Mouse (Mus musculus): Measurements from ENCODE around the gene Tmem43. TPM values are rescaled to one million over a fixed set of nuclear protein-coding genes. Genes with fewer than 3 reads are reported as not detected.

Gene Tmem43
- total and polyA plus RNA-seq, 2 experiments from 2014 or later: 59.4 to 83.4 TPM

- WGBS: 73% methylated on average over 5 of the region's 5 CpGs
- no peak for TF ChIP-seq CTCF (IDR thresholded peaks at IDR 0.05; ENCODE audit: low read depth)
- ATAC-seq: no peak
Measured at GRCm38 (mm10) chr6:91533359-91533758, 59.9 kb downstream of the Tmem43 start.

GRCm38 (mm10) chr6:91533771-91534170, 60.3 kb downstream of the Tmem43 start:
- Histone ChIP-seq H3K4me2 (ENCODE audit: low read depth) (no peak overlapping the region), H3K36me3 (ENCODE audit: insufficient read depth) (no peaks in the 10 kb centered on the region), H3K9ac (no peak overlapping the region), H3K4me3 (ENCODE audit: low read depth, low read length) (no peak overlapping the region), H3K4me1 (ENCODE audit: insufficient read depth) (no peaks in the 10 kb centered on the region), H3K27ac (ENCODE audit: low read depth, low read length) (no peak overlapping the region), H3K9me3 (ENCODE audit: low read length) (no peaks in the 10 kb centered on the region), H3K27me3 (ENCODE audit: insufficient read depth, low read length) (no peaks in the 10 kb centered on the region)
- WGBS: 61% methylated on average over 2 of the region's 2 CpGs
- no peak for TF ChIP-seq CTCF (IDR thresholded peaks at IDR 0.05; ENCODE audit: low read depth)
- ATAC-seq (no peak), DNase-seq (no peak)

More at GRCm38 (mm10) chr6:91533359-91533758, 59.9 kb downstream of the Tmem43 start:
- H3K27me3 ChIP-seq (ENCODE audit: insufficient read depth, low read length): no peaks in the 10 kb centered on the region
- H3K4me1 ChIP-seq (ENCODE audit: insufficient read depth): no peaks in the 10 kb centered on the region
- H3K27ac ChIP-seq (ENCODE audit: low read depth, low read length): no peak overlapping the region
- H3K36me3 ChIP-seq (ENCODE audit: insufficient read depth): peaks cover 2% of the 10 kb centered on the region; the same call in 1 of the 2 replicates
- no peak for DNase-seq
- H3K9ac ChIP-seq: no peak overlapping the region
- H3K4me2 ChIP-seq (ENCODE audit: low read depth): no peak overlapping the region
- H3K9me3 ChIP-seq (ENCODE audit: low read length): no peaks in the 10 kb centered on the region
- no peak overlapping the region for H3K4me3 ChIP-seq (ENCODE audit: low read depth, low read length)

- WGBS: 84% methylated on average over 4 of the region's 4 CpGs
- no peak overlapping the region for H3K4me3 ChIP-seq (ENCODE audit: low read depth, low read length)
- no peaks in the 10 kb centered on the region for H3K36me3 ChIP-seq (ENCODE audit: insufficient read depth)
- H3K4me1 ChIP-seq (ENCODE audit: insufficient read depth): no peaks in the 10 kb centered on the region
- no peaks in the 10 kb centered on the region for H3K9me3 ChIP-seq (ENCODE audit: low read length)
- no peak overlapping the region for H3K27ac ChIP-seq (ENCODE audit: low read depth, low read length)
- no peaks in the 10 kb centered on the region for H3K27me3 ChIP-seq (ENCODE audit: insufficient read depth, low read length)
- no peak overlapping the region for H3K9ac ChIP-seq
- ATAC-seq (no peak), DNase-seq (no peak)
- H3K4me2 ChIP-seq (ENCODE audit: low read depth): no peak overlapping the region
- no peak for TF ChIP-seq CTCF (IDR thresholded peaks at IDR 0.05; ENCODE audit: low read depth)
Measured at GRCm38 (mm10) chr6:91534268-91534667, 60.8 kb downstream of the Tmem43 start.

- TF ChIP-seq CTCF (IDR thresholded peaks at IDR 0.05; ENCODE audit: low read depth): no peak
- Histone ChIP-seq H3K27ac (ENCODE audit: low read depth, low read length) (no peak overlapping the region), H3K4me2 (ENCODE audit: low read depth) (no peak overlapping the region), H3K27me3 (ENCODE audit: insufficient read depth, low read length) (no peaks in the 10 kb centered on the region), H3K9ac (no peak overlapping the region), H3K4me3 (ENCODE audit: low read depth, low read length) (no peak overlapping the region), H3K4me1 (ENCODE audit: insufficient read depth) (no peaks in the 10 kb centered on the region), H3K36me3 (ENCODE audit: insufficient read depth) (no peaks in the 10 kb centered on the region), H3K9me3 (ENCODE audit: low read length) (no peaks in the 10 kb centered on the region)
- WGBS: 44% methylated on average over 3 of the region's 3 CpGs
- no peak for DNase-seq
- no peak for ATAC-seq
Measured at GRCm38 (mm10) chr6:91535231-91535630, 61.7 kb downstream of the Tmem43 start.

- H3K4me3 ChIP-seq (ENCODE audit: low read depth, low read length): no peak overlapping the region
- no peaks in the 10 kb centered on the region for H3K27me3 ChIP-seq (ENCODE audit: insufficient read depth, low read length)
- no peak for ATAC-seq
- WGBS: 90% methylated on average over 11 of the region's 11 CpGs
- no peak overlapping the region for H3K9ac ChIP-seq
- no peak for TF ChIP-seq CTCF (IDR thresholded peaks at IDR 0.05; ENCODE audit: low read depth)
- H3K27ac ChIP-seq (ENCODE audit: low read depth, low read length): no peak overlapping the region
- no peak for DNase-seq
- no peaks in the 10 kb centered on the region for H3K4me1 ChIP-seq (ENCODE audit: insufficient read depth)
- H3K9me3 ChIP-seq (ENCODE audit: low read length): no peaks in the 10 kb centered on the region
- no peak overlapping the region for H3K4me2 ChIP-seq (ENCODE audit: low read depth)
- no peaks in the 10 kb centered on the region for H3K36me3 ChIP-seq (ENCODE audit: insufficient read depth)
Measured at GRCm38 (mm10) chr6:91536047-91536765, 62.7 kb downstream of the Tmem43 start.

Other genes starting within 250 kb of the Tmem43 start
- 18.7 and 20.5 TPM in 2 replicates for gene Wnt7a, start 62.3 kb upstream of the Tmem43 start, total RNA-seq (2014; rRNA removed)
- gene Wnt7a, start 62.3 kb upstream of the Tmem43 start, polyA plus RNA-seq (2015; fragmentation: Nextera tagmentation; extraction: Ambion mirVana): 13.6 and 14.1 TPM in 2 replicates
- 26.6 and 28.4 TPM in 2 replicates for gene Chchd4, start 157 bp upstream of the Tmem43 start, total RNA-seq (2014; rRNA removed)
- 34.8 and 36.9 TPM in 2 replicates for gene Chchd4, start 157 bp upstream of the Tmem43 start, polyA plus RNA-seq (2015; fragmentation: Nextera tagmentation; extraction: Ambion mirVana)
- gene Xpc, start 42.2 kb downstream of the Tmem43 start, total RNA-seq (2014; rRNA removed): 20.4 and 39.0 TPM in 2 replicates
- gene Xpc, start 42.2 kb downstream of the Tmem43 start, polyA plus RNA-seq (2015; fragmentation: Nextera tagmentation; extraction: Ambion mirVana): 12.9 and 15.0 TPM in 2 replicates
- 53.1 and 70.2 TPM in 2 replicates for gene Lsm3, start 42.2 kb downstream of the Tmem43 start, total RNA-seq (2014; rRNA removed)
- 188 and 253 TPM in 2 replicates for gene Lsm3, start 42.2 kb downstream of the Tmem43 start, polyA plus RNA-seq (2015; fragmentation: Nextera tagmentation; extraction: Ambion mirVana)
- 72.2 and 101 TPM in 2 replicates for gene Slc6a6, start 210.3 kb downstream of the Tmem43 start, total RNA-seq (2014; rRNA removed)
- gene Slc6a6, start 210.3 kb downstream of the Tmem43 start, polyA plus RNA-seq (2015; fragmentation: Nextera tagmentation; extraction: Ambion mirVana): 89.5 and 139 TPM in 2 replicates